Mouse (Mus musculus): ENCODE data around the gene Ccl22.

DNA sequence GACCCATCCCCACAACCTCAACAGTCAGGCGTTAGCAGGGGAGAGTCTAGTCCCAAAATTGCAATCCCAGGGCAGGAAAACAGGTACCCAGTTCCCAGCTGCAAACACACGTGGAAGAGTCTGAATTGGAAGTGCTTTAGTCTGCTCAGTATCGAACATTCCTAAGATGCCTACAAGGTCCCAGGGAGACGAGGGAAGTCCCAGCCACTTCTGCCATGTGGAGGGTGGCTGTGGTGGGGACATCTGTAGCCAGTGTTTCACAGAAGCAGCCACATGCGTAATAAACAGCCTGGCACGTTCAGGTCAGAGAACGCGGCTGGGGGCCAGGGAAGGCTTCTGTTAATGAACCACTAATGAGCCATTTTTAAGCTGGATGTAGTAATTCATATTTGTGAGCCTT lies 35.1 kb upstream of the Ccl22 start:
- TF ChIP-seq MAX (IDR thresholded peaks at IDR 0.05; ENCODE audit: low read depth) (no peak), POLR2A (IDR thresholded peaks at IDR 0.05; ENCODE audit: insufficient read length, low read depth) (no peak), TCF3 (IDR thresholded peaks at IDR 0.05; ENCODE audit: insufficient read length, low read depth) (no peak), TCF12 (IDR thresholded peaks at IDR 0.05; ENCODE audit: insufficient read depth, poor library complexity, severe bottlenecking) (no peak), POLR2AphosphoS2 (IDR thresholded peaks at IDR 0.05; ENCODE audit: insufficient read length, low read depth) (no peak), CEBPB (IDR thresholded peaks at IDR 0.05; ENCODE audit: insufficient read depth, poor library complexity, severe bottlenecking) (no peak), USF1 (IDR thresholded peaks at IDR 0.05; ENCODE audit: low read depth) (no peak), MYOG (IDR thresholded peaks at IDR 0.05; ENCODE audit: control insufficient read depth in 1 of 3, insufficient read depth in 1 of 3, insufficient read length in 2 of 3, low read depth in 2 of 3) (no peak), E2F4 (IDR thresholded peaks at IDR 0.05; ENCODE audit: insufficient read depth) (no peak), MYOD1 (IDR thresholded peaks at IDR 0.05; ENCODE audit: control insufficient read depth in 1 of 3, insufficient read length in 2 of 3, low read depth in 2 of 3) (no peak), REST (IDR thresholded peaks at IDR 0.05; ENCODE audit: insufficient read depth, insufficient read length) (no peak), SRF (IDR thresholded peaks at IDR 0.05; ENCODE audit: control insufficient read depth, insufficient read length, low read depth) (no peak)
